Mouse (Mus musculus) left cerebral cortex, postnatal 25 days (tissue): ENCODE results near the gene Sh3d19. TPM values are rescaled to one million over a fixed set of nuclear protein-coding genes. Genes with fewer than 3 reads are reported as not detected.

Source experiments
- DNase-seq, 2 experiments: peaks; one replicate each; pipeline ENCODE4 v3.0.0; 2022; ENCODE audit warnings: low spot score in 2 of 2, mixed read lengths in 1 of 2
- intact Hi-C: fragments of 180-260 bp; cut with DNase I; formaldehyde crosslinking; loops from one replicate; pipeline ENCODE4 v1.15.1; 2025
- total RNA-seq, 2 experiments: library from RNA; stranded (reverse); gene quantifications; 2 replicates each; pipeline ENCODE4 v1.2.3; 2021

Gene Sh3d19
- total RNA-seq, 2 experiments from 2014 or later = 17.8 to 22.3 TPM

GRCm38 (mm10) chr3:86021651-86022050 lies 50.7 kb downstream of the Sh3d19 start:
- intact Hi-C loops = no loop called here
- no peak for DNase-seq

GRCm38 (mm10) chr3:86024065-86024795 lies 53.3 kb downstream of the Sh3d19 start:
- DNase-seq = no peak
- intact Hi-C loops = no loop called here

- intact Hi-C loops = no loop called here
- DNase-seq = no peak
Measured at GRCm38 (mm10) chr3:86025341-86026137, 54.6 kb downstream of the Sh3d19 start.

- intact Hi-C loops = no loop called here
- DNase-seq = no peak
Measured at GRCm38 (mm10) chr3:86028658-86029375, 57.9 kb downstream of the Sh3d19 start.

GRCm38 (mm10) chr3:86030566-86030965 lies 59.7 kb downstream of the Sh3d19 start:
- intact Hi-C loops = no loop called here
- no peak for DNase-seq

- DNase-seq = no peak
- intact Hi-C loops = no loop called here
Measured at GRCm38 (mm10) chr3:86033455-86034090, 62.7 kb downstream of the Sh3d19 start.

GRCm38 (mm10) chr3:86037926-86038484 lies 67.1 kb downstream of the Sh3d19 start:
- intact Hi-C loops = no loop called here
- no peak for DNase-seq

- peak in 1 of 2 experiments; percentile 9 for DNase-seq
- intact Hi-C loops = no loop called here
Measured at GRCm38 (mm10) chr3:86038648-86039047, 67.7 kb downstream of the Sh3d19 start.

- intact Hi-C loops = no loop called here
- peak in 1 of 2 experiments; percentile 48 for DNase-seq
Measured at GRCm38 (mm10) chr3:86040286-86041201, 69.6 kb downstream of the Sh3d19 start.

GRCm38 (mm10) chr3:86047686-86048408 lies 76.9 kb downstream of the Sh3d19 start:
- peak in 1 of 2 experiments; percentile 22 for DNase-seq
- intact Hi-C loops = no loop called here

GRCm38 (mm10) chr3:86049041-86049440 lies 78.1 kb downstream of the Sh3d19 start:
- no peak for DNase-seq
- intact Hi-C loops = no loop called here

GRCm38 (mm10) chr3:86056678-86057077 lies 85.8 kb downstream of the Sh3d19 start:
- no peak for DNase-seq
- intact Hi-C loops = no loop called here

GRCm38 (mm10) chr3:86057436-86058095 lies 86.7 kb downstream of the Sh3d19 start:
- intact Hi-C loops = no loop called here
- DNase-seq = no peak

GRCm38 (mm10) chr3:86069646-86070250 lies 98.8 kb downstream of the Sh3d19 start:
- DNase-seq = no peak
- intact Hi-C loops = no loop called here

GRCm38 (mm10) chr3:86070799-86071198 lies 99.9 kb downstream of the Sh3d19 start:
- intact Hi-C loops = no loop called here
- no peak for DNase-seq

- intact Hi-C loops = no loop called here
- no peak for DNase-seq
Measured at GRCm38 (mm10) chr3:86072066-86072465, 101.2 kb downstream of the Sh3d19 start.

- DNase-seq = no peak
- intact Hi-C loops = no loop called here
Measured at GRCm38 (mm10) chr3:86072889-86073288, 102.0 kb downstream of the Sh3d19 start.
